8 mouse cellular contexts compared by ENCODE assay signal in the genomic region with DNA sequence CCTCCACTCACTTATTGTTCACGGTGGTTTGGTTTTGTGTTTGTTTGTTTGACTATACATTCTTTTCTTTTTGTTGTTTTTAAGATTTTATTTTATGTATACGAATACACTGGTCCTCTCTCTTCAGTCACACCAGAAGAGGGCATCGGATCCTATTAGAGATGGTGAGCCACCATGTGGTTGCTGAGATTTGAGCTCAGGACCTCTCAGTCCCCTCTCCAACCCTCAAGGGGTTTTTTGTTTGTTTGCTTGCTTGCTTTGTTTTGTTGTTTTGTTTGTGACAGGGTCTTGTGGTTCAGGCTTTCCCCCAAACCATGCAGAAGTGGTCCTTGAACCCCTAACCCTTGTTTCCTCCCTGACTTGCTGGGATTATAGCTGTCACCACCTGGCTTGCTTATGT. TPM values are rescaled to one million over a fixed set of nuclear protein-coding genes. Genes with fewer than 3 reads are reported as not detected.
DNase-seq lines count a peak whose midpoint lies in the region; ATAC-seq and TF ChIP-seq lines count a peak whose summit lies in the region.
"Had no signal": no experiment of that assay in that cellular context is flagged by ENCODE, and none has a peak within 500 bp of the region (broad histone marks: within the 10 kb centered on the region; RNA-seq: fewer than 3 reads in every experiment).

No protein-coding gene starts in this region.

- ATAC-seq in megakaryocyte, adult 5-6 weeks (ENCODE audit: poor library complexity, severe bottlenecking), result no peak
- no peak for ATAC-seq in embryonic facial prominence, embryonic 14.5 days (ENCODE audit: low read depth)
- no peak for ATAC-seq in limb, embryonic 14.5 days (ENCODE audit: low FRiP score, low read depth)
- ATAC-seq in stomach, embryonic 16.5 days (ENCODE audit: insufficient read depth, low FRiP score), result no peak
- no peak for ATAC-seq in activated CD4-positive, CD25-positive, alpha-beta regulatory T cell, adult 4 months
- no peak for ATAC-seq in monocyte, adult 5-6 weeks (replicated peaks; ENCODE audit: insufficient number of reproducible peaks, low FRiP score, low TSS enrichment, poor library complexity, severe bottlenecking)

- H3K9ac ChIP-seq in embryonic facial prominence, embryonic 14.5 days (ENCODE audit: low read depth, low read length), result peak overlapping the region; percentile 83; the same call in 1 of the 2 replicates
- peak overlapping the region; percentile 72; the same call in 1 of the 2 replicates for H3K9ac ChIP-seq in limb, embryonic 14.5 days (ENCODE audit: low read depth, low read length, severe bottlenecking)
- H3K9ac ChIP-seq in stomach, embryonic 16.5 days (ENCODE audit: low read length), result peak overlapping the region; percentile 89

- no peak for TF ChIP-seq POLR2A in limb, embryonic 14.5 days (IDR thresholded peaks at IDR 0.05; ENCODE audit: borderline replicate concordance, extremely low read depth, insufficient read depth, insufficient read length)

- H3K27ac ChIP-seq in embryonic facial prominence, embryonic 14.5 days (replicated peaks; ENCODE audit: low read depth, low read length), result peak overlapping the region; percentile 99
- peak overlapping the region; percentile 98; the same call in 1 of the 2 replicates for H3K27ac ChIP-seq in limb, embryonic 14.5 days (replicated peaks; ENCODE audit: low read depth, low read length)
- peak overlapping the region; percentile 99 for H3K27ac ChIP-seq in stomach, embryonic 16.5 days (ENCODE audit: low read length)

- H3K27me3 ChIP-seq in megakaryocyte, embryonic 14.5 days (replicated peaks), result no peaks in the 10 kb centered on the region
- H3K27me3 ChIP-seq in embryonic facial prominence, embryonic 14.5 days (replicated peaks; ENCODE audit: control insufficient read depth, insufficient read depth, low read length), result no peaks in the 10 kb centered on the region
- no peaks in the 10 kb centered on the region for H3K27me3 ChIP-seq in limb, embryonic 14.5 days (ENCODE audit: control insufficient read depth, insufficient read depth, low read length)
- no peaks in the 10 kb centered on the region for H3K27me3 ChIP-seq in stomach, embryonic 16.5 days (ENCODE audit: control insufficient read depth, insufficient read depth, low read length)

- H3K4me1 ChIP-seq in megakaryocyte, embryonic 14.5 days, result peaks cover 53% of the 10 kb centered on the region
- peaks cover 15% of the 10 kb centered on the region for H3K4me1 ChIP-seq in embryonic facial prominence, embryonic 14.5 days (ENCODE audit: control insufficient read depth, insufficient read depth, low read length)
- H3K4me1 ChIP-seq in limb, embryonic 14.5 days (ENCODE audit: control insufficient read depth, insufficient read depth, low read length), result peaks cover 17% of the 10 kb centered on the region
- H3K4me1 ChIP-seq in stomach, embryonic 16.5 days (ENCODE audit: control insufficient read depth, insufficient read depth, low read length), result peaks cover 20% of the 10 kb centered on the region

- peak overlapping the region; percentile 76 for H3K4me2 ChIP-seq in embryonic facial prominence, embryonic 14.5 days (ENCODE audit: low read depth, low read length)
- H3K4me2 ChIP-seq in limb, embryonic 14.5 days (replicated peaks; ENCODE audit: low read depth, low read length, severe bottlenecking), result peak overlapping the region; percentile 78
- peak overlapping the region; percentile 83 for H3K4me2 ChIP-seq in stomach, embryonic 16.5 days (ENCODE audit: low read depth, low read length)

- H3K4me3 ChIP-seq in megakaryocyte, embryonic 14.5 days (replicated peaks), result peak overlapping the region; percentile 93
- H3K4me3 ChIP-seq in embryonic facial prominence, embryonic 14.5 days (ENCODE audit: low read depth, low read length), result peak overlapping the region; percentile 59
- peak overlapping the region; percentile 60; the same call in 1 of the 2 replicates for H3K4me3 ChIP-seq in limb, embryonic 14.5 days (replicated peaks; ENCODE audit: low read length)
- H3K4me3 ChIP-seq in stomach, embryonic 16.5 days (replicated peaks; ENCODE audit: low read length), result peak overlapping the region; percentile 68

- peaks cover 4% of the 10 kb centered on the region; the same call in 1 of the 2 replicates for H3K9me3 ChIP-seq in megakaryocyte, embryonic 14.5 days
- H3K9me3 ChIP-seq in embryonic facial prominence, embryonic 14.5 days (ENCODE audit: control insufficient read depth, low read length), result no peaks in the 10 kb centered on the region
- no peaks in the 10 kb centered on the region for H3K9me3 ChIP-seq in limb, embryonic 14.5 days (ENCODE audit: control insufficient read depth, low read length)
- no peaks in the 10 kb centered on the region for H3K9me3 ChIP-seq in stomach, embryonic 16.5 days (replicated peaks; ENCODE audit: control insufficient read depth, low read length)

- WGBS in embryonic facial prominence, embryonic 14.5 days, result 53% methylated on average over 3 of the region's 3 CpGs
- 49% methylated on average over 3 of the region's 3 CpGs for WGBS in limb, embryonic 14.5 days
- WGBS in stomach, embryonic 16.5 days, result 47% methylated on average over 3 of the region's 3 CpGs

- no peaks in the 10 kb centered on the region for H3K36me3 ChIP-seq in megakaryocyte, embryonic 14.5 days (replicated peaks; ENCODE audit: low read length)
- H3K36me3 ChIP-seq in embryonic facial prominence, embryonic 14.5 days (ENCODE audit: control insufficient read depth, insufficient read depth, low read length), result no peaks in the 10 kb centered on the region
- H3K36me3 ChIP-seq in limb, embryonic 14.5 days (ENCODE audit: control insufficient read depth, insufficient read depth, low read length), result no peaks in the 10 kb centered on the region
- no peaks in the 10 kb centered on the region for H3K36me3 ChIP-seq in stomach, embryonic 16.5 days (ENCODE audit: control insufficient read depth, insufficient read depth, low read length)

- DNase-seq in embryonic facial prominence, embryonic 14.5 days (ENCODE audit: low spot score), result no peak
- no peak for DNase-seq in limb, embryonic 14.5 days (ENCODE audit: low spot score)

RNA-seq across cellular contexts. Expression of a gene that starts 1.5 kb away (rescaled TPM):
- 5.6 and 6.1 TPM in 2 replicates for polyA plus RNA-seq in megakaryocyte, embryonic 14.5 days (2012; ENCODE audit: insufficient read depth, low replicate concordance)
- total RNA-seq in megakaryocyte, adult 5-6 weeks (2015), result 187 and 212 TPM in 2 replicates
- total RNA-seq in megakaryocyte, adult 5-6 weeks (2017), result 175 TPM in 2 replicates
- polyA plus RNA-seq in embryonic facial prominence, embryonic 14.5 days (2014; fragmentation: Nextera tagmentation; extraction: Ambion mirVana), result 6.9 TPM in 2 replicates
- polyA plus RNA-seq in limb, embryonic 14.5 days (2012; rRNA removed), result 5.9 and 6.4 TPM in 2 replicates
- 8.5 and 11.1 TPM in 2 replicates for polyA plus RNA-seq in limb, embryonic 14.5 days (2014; fragmentation: Nextera tagmentation; extraction: Ambion mirVana)
- 7.8 and 8.6 TPM in 2 replicates for polyA plus RNA-seq in stomach, embryonic 16.5 days (2015; fragmentation: Nextera tagmentation; extraction: Ambion mirVana)
- 1 to 10 TPM; 1.9 to 2.2 TPM for polyA plus RNA-seq in activated CD4-positive, CD25-positive, alpha-beta regulatory T cell, adult 4 months (2017; shearing (Covaris generic))
- total RNA-seq in monocyte, adult 5-6 weeks (2017), result 9.6 to 40.3 TPM (median 12.9 TPM) in 3 replicates

RNA-seq across cellular contexts. Expression of a gene that starts 6.8 kb away (rescaled TPM):
- 84.7 and 122 TPM in 2 replicates for polyA plus RNA-seq in megakaryocyte, embryonic 14.5 days (2012; ENCODE audit: insufficient read depth, low replicate concordance)
- total RNA-seq in megakaryocyte, adult 5-6 weeks (2015), result 1,096 and 1,674 TPM in 2 replicates
- 491 and 548 TPM in 2 replicates for total RNA-seq in megakaryocyte, adult 5-6 weeks (2017)
- polyA plus RNA-seq in embryonic facial prominence, embryonic 14.5 days (2014; fragmentation: Nextera tagmentation; extraction: Ambion mirVana), result 44.3 and 57.8 TPM in 2 replicates
- polyA plus RNA-seq in limb, embryonic 14.5 days (2012; rRNA removed), result 85.3 and 112 TPM in 2 replicates
- polyA plus RNA-seq in limb, embryonic 14.5 days (2014; fragmentation: Nextera tagmentation; extraction: Ambion mirVana), result 63.1 and 72.3 TPM in 2 replicates
- polyA plus RNA-seq in stomach, embryonic 16.5 days (2015; fragmentation: Nextera tagmentation; extraction: Ambion mirVana), result 29.8 and 39.2 TPM in 2 replicates
- polyA plus RNA-seq in activated CD4-positive, CD25-positive, alpha-beta regulatory T cell, adult 4 months (2017; shearing (Covaris generic)), result 10 to 100 TPM; 23.4 to 32.3 TPM
- total RNA-seq in monocyte, adult 5-6 weeks (2017), result 4.4 to 34.9 TPM (median 10.9 TPM) in 3 replicates

RNA-seq across cellular contexts. Expression of a gene that starts 7.9 kb away (rescaled TPM):
- 1.0 TPM in 1 of 2 replicates, not detected in the other for polyA plus RNA-seq in megakaryocyte, embryonic 14.5 days (2012; ENCODE audit: insufficient read depth, low replicate concordance)
- total RNA-seq in megakaryocyte, adult 5-6 weeks (2015), result 1,241 and 1,605 TPM in 2 replicates
- 11,779 and 12,958 TPM in 2 replicates for total RNA-seq in megakaryocyte, adult 5-6 weeks (2017)
- 8.9 and 12.7 TPM in 2 replicates for polyA plus RNA-seq in embryonic facial prominence, embryonic 14.5 days (2014; fragmentation: Nextera tagmentation; extraction: Ambion mirVana)
- polyA plus RNA-seq in limb, embryonic 14.5 days (2012; rRNA removed), result 14.3 and 15.4 TPM in 2 replicates
- polyA plus RNA-seq in limb, embryonic 14.5 days (2014; fragmentation: Nextera tagmentation; extraction: Ambion mirVana), result 15.5 and 16.1 TPM in 2 replicates
- polyA plus RNA-seq in stomach, embryonic 16.5 days (2015; fragmentation: Nextera tagmentation; extraction: Ambion mirVana), result 7.3 and 12.4 TPM in 2 replicates
- polyA plus RNA-seq in activated CD4-positive, CD25-positive, alpha-beta regulatory T cell, adult 4 months (2017; shearing (Covaris generic)), result 10 to 100 TPM in 1 of 2 experiments, 1 to 10 TPM in 1; 5.2 to 11.1 TPM
- total RNA-seq in monocyte, adult 5-6 weeks (2017), result 249 to 540 TPM (median 349 TPM) in 3 replicates

RNA-seq across cellular contexts. Expression of a gene that starts 15.1 kb away (rescaled TPM):
- polyA plus RNA-seq in megakaryocyte, embryonic 14.5 days (2012; ENCODE audit: insufficient read depth, low replicate concordance), result not detected in 2 replicates
- total RNA-seq in megakaryocyte, adult 5-6 weeks (2015), result 17.8 and 20.2 TPM in 2 replicates
- 2.8 TPM in 1 of 2 replicates, not detected in the other for total RNA-seq in megakaryocyte, adult 5-6 weeks (2017)
- 0.48 TPM in 1 of 2 replicates, not detected in the other for polyA plus RNA-seq in embryonic facial prominence, embryonic 14.5 days (2014; fragmentation: Nextera tagmentation; extraction: Ambion mirVana)
- not detected in 2 replicates for polyA plus RNA-seq in limb, embryonic 14.5 days (2012; rRNA removed)
- 0.66 and 2.4 TPM in 2 replicates for polyA plus RNA-seq in limb, embryonic 14.5 days (2014; fragmentation: Nextera tagmentation; extraction: Ambion mirVana)
- 1.3 and 2.1 TPM in 2 replicates for polyA plus RNA-seq in stomach, embryonic 16.5 days (2015; fragmentation: Nextera tagmentation; extraction: Ambion mirVana)
- polyA plus RNA-seq in activated CD4-positive, CD25-positive, alpha-beta regulatory T cell, adult 4 months (2017; shearing (Covaris generic)), result not detected
- not detected in 3 replicates for total RNA-seq in monocyte, adult 5-6 weeks (2017)
- total RNA-seq: neutrophil, adult 5-6 weeks had no signal

RNA-seq across cellular contexts. Expression of a gene that starts 16.3 kb away (rescaled TPM):
- polyA plus RNA-seq in megakaryocyte, embryonic 14.5 days (2012; ENCODE audit: insufficient read depth, low replicate concordance), result 57.2 and 67.0 TPM in 2 replicates
- not detected in 2 replicates for total RNA-seq in megakaryocyte, adult 5-6 weeks (2015)
- 12,468 and 14,692 TPM in 2 replicates for total RNA-seq in megakaryocyte, adult 5-6 weeks (2017)
- 19.8 and 22.0 TPM in 2 replicates for polyA plus RNA-seq in embryonic facial prominence, embryonic 14.5 days (2014; fragmentation: Nextera tagmentation; extraction: Ambion mirVana)
- polyA plus RNA-seq in limb, embryonic 14.5 days (2012; rRNA removed), result 44.2 and 73.5 TPM in 2 replicates
- 18.1 and 21.2 TPM in 2 replicates for polyA plus RNA-seq in limb, embryonic 14.5 days (2014; fragmentation: Nextera tagmentation; extraction: Ambion mirVana)
- 19.4 and 20.8 TPM in 2 replicates for polyA plus RNA-seq in stomach, embryonic 16.5 days (2015; fragmentation: Nextera tagmentation; extraction: Ambion mirVana)
- 10 to 100 TPM in 1 of 2 experiments, not detected in 1; 46.6 TPM for polyA plus RNA-seq in activated CD4-positive, CD25-positive, alpha-beta regulatory T cell, adult 4 months (2017; shearing (Covaris generic))
- total RNA-seq in monocyte, adult 5-6 weeks (2017), result 960 to 1,517 TPM (median 1,455 TPM) in 3 replicates
